Mouse (Mus musculus) limb, embryonic 13.5 days (tissue): ENCODE data around the gene Chm. TPM values are rescaled to one million over a fixed set of nuclear protein-coding genes. Genes with fewer than 3 reads are reported as not detected.

Experiments
- microRNA counts: library from miRNA; unstranded; fragments of <30 nt; microRNA quantifications from one replicate; lab custom pipeline; 2016
- microRNA-seq: library from miRNA; unstranded; fragments of <30 nt; microRNA quantifications from one replicate; pipeline ENCODE4, GENCODE M21; 2016
- polyA plus RNA-seq: library from polyadenylated mRNA; unstranded; fragments of >200 nt; fragmentation: Nextera tagmentation; extraction: Ambion mirVana; gene quantifications from 2 replicates; pipeline ENCODE4 v1.2.1, GENCODE M21; 2015

The Chm gene
- polyA plus RNA-seq, 1 experiment from 2014 or later: 13.9 TPM

MicroRNAs encoded within 50 kb of the gene (microRNA counts, 519-probe panel; counts per million panel counts)
- 3,367 counts per million, percentile 59 among the panel's probes with 10 or more counts for microRNA mmu-miR-361 (lab: Ali Mortazavi, UCI)

Small RNA genes lying within 50 kb of the gene (microRNA-seq; reads per million reads assigned to microRNA genes)
- 2,731 reads per million, percentile 85 among the genes with 10 or more reads in this experiment for gene Mir361

Other genes with a start within 250 kb of the Chm start
- gene Dach2, start 112.0 kb upstream of the Chm start, polyA plus RNA-seq: 5.2 and 5.5 TPM in 2 replicates